Mouse (Mus musculus): ENCODE data around the gene Mkks. TPM values are rescaled to one million over a fixed set of nuclear protein-coding genes. Genes with fewer than 3 reads are reported as not detected.

Gene Mkks
- polyA plus RNA-seq, 1 experiment: 3.4 TPM

Other genes with a start within 250 kb of the Mkks start
- not detected for gene Snap25, start 177.9 kb downstream of the Mkks start, polyA plus RNA-seq (2012; fragmentation: generic; extraction: Trizol)
- gene AL731706.2, start 5.7 kb downstream of the Mkks start, polyA plus RNA-seq (2012; fragmentation: generic; extraction: Trizol): 21.8 TPM
- gene Slx4ip, start 171 bp downstream of the Mkks start, polyA plus RNA-seq (2012; fragmentation: generic; extraction: Trizol): 1.2 TPM
- gene AL731706.1, start within 50 bp of the Mkks start, polyA plus RNA-seq (2012; fragmentation: generic; extraction: Trizol): 19.5 TPM
- 17.9 TPM for gene Jag1, start 225.3 kb upstream of the Mkks start, polyA plus RNA-seq (2012; fragmentation: generic; extraction: Trizol)